ENCODE assay signal across 15 mouse cellular contexts in genomic region chr5:113790453-113791196, GRCm38 (mm10). TPM values are rescaled to one million over a fixed set of nuclear protein-coding genes. Genes with fewer than 3 reads are reported as not detected.
DNase-seq lines count a peak whose midpoint lies in the region; ATAC-seq and TF ChIP-seq lines count a peak whose summit lies in the region.
"Had no signal": no experiment of that assay in that cellular context is flagged by ENCODE, and none has a peak within 500 bp of the region (broad histone marks: within the 10 kb centered on the region; RNA-seq: fewer than 3 reads in every experiment).

No protein-coding gene starts in this region.

- H3K4me2 ChIP-seq in lung, postnatal 0 days (replicated peaks; ENCODE audit: low read depth, low read length) = no peak overlapping the region
- H3K4me2 ChIP-seq in forebrain, embryonic 11.5 days (ENCODE audit: low read depth, low read length, severe bottlenecking) = no peak overlapping the region
- H3K4me2 ChIP-seq: neural tube, embryonic 15.5 days had no signal

- WGBS in bone marrow, adult 2 months = 28% methylated on average over 11 of the region's 11 CpGs
- 31% methylated on average over 11 of the region's 11 CpGs for WGBS in lung, postnatal 0 days
- 86% methylated on average over 11 of the region's 11 CpGs for WGBS in forebrain, embryonic 11.5 days

- no peaks in the 10 kb centered on the region for H3K36me3 ChIP-seq in lung, postnatal 0 days (ENCODE audit: insufficient read depth, low read length)
- H3K36me3 ChIP-seq in forebrain, embryonic 11.5 days (ENCODE audit: control insufficient read depth, insufficient read depth, low read length) = no peaks in the 10 kb centered on the region
- H3K36me3 ChIP-seq: midbrain, embryonic 10.5 days; neural tube, embryonic 15.5 days had no signal

- peak; percentile 50 to 64 for DNase-seq in kidney, postnatal 4 days
- peak; percentile 49 for DNase-seq in lung, postnatal 0 days (ENCODE audit: low spot score)
- DNase-seq in forebrain, embryonic 11.5 days (ENCODE audit: low spot score) = no peak
- DNase-seq in gastrocnemius, adult 8-10 months (ENCODE audit: low spot score in 2 of 2) = no peak
- no peak for DNase-seq in layer of hippocampus, postnatal 36 days
- DNase-seq: cerebellum, adult 8-10 months; gastrocnemius, postnatal 36 days; heart, postnatal 4 days; thymus, postnatal 14 days had no signal

- TF ChIP-seq CTCF in bone marrow, adult 2 months (IDR thresholded peaks at IDR 0.05; ENCODE audit: control insufficient read depth, insufficient read depth, low read length) = no peak
- no peak for TF ChIP-seq CTCF in lung, postnatal 0 days (IDR thresholded peaks at IDR 0.05)

- no peaks in the 10 kb centered on the region for H3K27me3 ChIP-seq in lung, postnatal 0 days (replicated peaks; ENCODE audit: insufficient read depth, low read length)
- H3K27me3 ChIP-seq in forebrain, embryonic 11.5 days (ENCODE audit: control insufficient read depth, insufficient read depth, low read length) = no peaks in the 10 kb centered on the region
- H3K27me3 ChIP-seq: neural tube, embryonic 15.5 days had no signal

- TF ChIP-seq EP300 in lung, postnatal 0 days (IDR thresholded peaks at IDR 0.05) = no peak

- peak; percentile 46 for ATAC-seq in granulocyte monocyte progenitor cell, adult 5-6 weeks (replicated peaks; ENCODE audit: poor library complexity, severe bottlenecking)
- ATAC-seq in lung, postnatal 0 days = peak; percentile 53
- ATAC-seq in forebrain, embryonic 11.5 days (replicated peaks; ENCODE audit: low FRiP score) = no peak
- no peak for ATAC-seq in CD4-positive, CD25-positive, alpha-beta regulatory T cell, adult 4 months

- no peak overlapping the region for H3K4me3 ChIP-seq in bone marrow, adult 2 months (replicated peaks; ENCODE audit: control insufficient read depth, low read depth, low read length)
- no peak overlapping the region for H3K4me3 ChIP-seq in lung, postnatal 0 days (ENCODE audit: low read depth, low read length)
- no peak overlapping the region for H3K4me3 ChIP-seq in forebrain, embryonic 11.5 days (ENCODE audit: low read depth, low read length)
- H3K4me3 ChIP-seq: erythroblast, embryonic 14.5 days; midbrain, embryonic 10.5 days; neural tube, embryonic 15.5 days had no signal

- peaks cover 6% of the 10 kb centered on the region for H3K4me1 ChIP-seq in bone marrow, adult 2 months (ENCODE audit: control insufficient read depth, insufficient read depth, low read length)
- H3K4me1 ChIP-seq in lung, postnatal 0 days (ENCODE audit: insufficient read depth, low read depth, low read length) = peaks cover 3% of the 10 kb centered on the region; the same call in 1 of the 2 replicates
- no peaks in the 10 kb centered on the region for H3K4me1 ChIP-seq in forebrain, embryonic 11.5 days (replicated peaks; ENCODE audit: control insufficient read depth, insufficient read depth, low read length)

- no peaks in the 10 kb centered on the region for H3K9me3 ChIP-seq in lung, postnatal 0 days (ENCODE audit: low read length)
- no peaks in the 10 kb centered on the region for H3K9me3 ChIP-seq in forebrain, embryonic 11.5 days (ENCODE audit: control insufficient read depth, low read length)
- H3K9me3 ChIP-seq: midbrain, embryonic 10.5 days; neural tube, embryonic 15.5 days had no signal

- H3K27ac ChIP-seq in bone marrow, adult 2 months (ENCODE audit: control insufficient read depth, insufficient read depth, low read depth, low read length, poor library complexity) = peak overlapping the region; percentile 4; the same call in 1 of the 2 replicates
- peak overlapping the region; percentile 43; the same call in 1 of the 2 replicates for H3K27ac ChIP-seq in lung, postnatal 0 days (ENCODE audit: low read length)
- H3K27ac ChIP-seq in forebrain, embryonic 11.5 days (ENCODE audit: low read depth, low read length) = no peak overlapping the region
- H3K27ac ChIP-seq: midbrain, embryonic 10.5 days; neural tube, embryonic 15.5 days had no signal

- H3K9ac ChIP-seq in lung, postnatal 0 days (replicated peaks; ENCODE audit: low read depth) = no peak overlapping the region
- H3K9ac ChIP-seq in forebrain, embryonic 11.5 days (ENCODE audit: low read length) = no peak overlapping the region
- H3K9ac ChIP-seq: neural tube, embryonic 15.5 days had no signal

- no peak for TF ChIP-seq POLR2A in bone marrow, adult 2 months (IDR thresholded peaks at IDR 0.05; ENCODE audit: borderline replicate concordance, control insufficient read depth, low read depth, low read length)

RNA-seq across cellular contexts. Expression of gene Tmem119, which starts 9.7 kb away (rescaled TPM):
- polyA plus RNA-seq in bone marrow, adult 2 months (2011; ENCODE audit: insufficient read depth, insufficient read length, low replicate concordance, missing spikeins) = 1.4 and 1.8 TPM in 2 replicates
- total RNA-seq in granulocyte monocyte progenitor cell, adult 5-6 weeks (2014; fragmentation: Nextera tagmentation) = 11.1 and 13.4 TPM in 2 replicates
- total RNA-seq in granulocyte monocyte progenitor cell, adult 5-6 weeks (2017) = 4.2 and 7.8 TPM in 2 replicates
- polyA plus RNA-seq in lung, postnatal 0 days (2015; fragmentation: Nextera tagmentation; extraction: Ambion mirVana) = 107 and 110 TPM in 2 replicates
- polyA plus RNA-seq in forebrain, embryonic 11.5 days (2014; fragmentation: Nextera tagmentation; extraction: Ambion mirVana) = 11.6 and 14.5 TPM in 2 replicates
- 1 to 10 TPM in 1 of 4 experiments, under 1 TPM in 3; 0.36 to 1.1 (median 0.77) TPM for total RNA-seq in gastrocnemius, adult 8-10 months (2022)
- total RNA-seq in layer of hippocampus, postnatal 36 days (2021) = 10 to 100 TPM; 22.0 to 25.7 TPM
- not detected for polyA plus RNA-seq in CD4-positive, CD25-positive, alpha-beta regulatory T cell, adult 4 months (2017; shearing (Covaris generic))

RNA-seq across cellular contexts. Expression of gene Iscu, which starts 18.1 kb away (rescaled TPM):
- polyA plus RNA-seq in bone marrow, adult 2 months (2011; ENCODE audit: insufficient read depth, insufficient read length, low replicate concordance, missing spikeins) = 108 and 116 TPM in 2 replicates
- total RNA-seq in granulocyte monocyte progenitor cell, adult 5-6 weeks (2014; fragmentation: Nextera tagmentation) = 81.9 and 100 TPM in 2 replicates
- total RNA-seq in granulocyte monocyte progenitor cell, adult 5-6 weeks (2017) = 101 and 111 TPM in 2 replicates
- 197 and 225 TPM in 2 replicates for polyA plus RNA-seq in lung, postnatal 0 days (2015; fragmentation: Nextera tagmentation; extraction: Ambion mirVana)
- 99.4 and 105 TPM in 2 replicates for polyA plus RNA-seq in forebrain, embryonic 11.5 days (2014; fragmentation: Nextera tagmentation; extraction: Ambion mirVana)
- total RNA-seq in gastrocnemius, adult 8-10 months (2022) = 100 to 1,000 TPM; 156 to 185 (median 175) TPM
- 100 to 1,000 TPM; 110 to 126 TPM for total RNA-seq in layer of hippocampus, postnatal 36 days (2021)
- polyA plus RNA-seq in CD4-positive, CD25-positive, alpha-beta regulatory T cell, adult 4 months (2017; shearing (Covaris generic)) = 10 to 100 TPM in 1 of 2 experiments, 1 to 10 TPM in 1; 7.1 to 10.8 TPM

RNA-seq across cellular contexts. Expression of gene Sart3, which starts 18.3 kb away (rescaled TPM):
- 42.7 and 57.4 TPM in 2 replicates for polyA plus RNA-seq in bone marrow, adult 2 months (2011; ENCODE audit: insufficient read depth, insufficient read length, low replicate concordance, missing spikeins)
- 29.2 and 29.7 TPM in 2 replicates for total RNA-seq in granulocyte monocyte progenitor cell, adult 5-6 weeks (2014; fragmentation: Nextera tagmentation)
- total RNA-seq in granulocyte monocyte progenitor cell, adult 5-6 weeks (2017) = 31.1 and 38.5 TPM in 2 replicates
- 12.8 and 16.9 TPM in 2 replicates for polyA plus RNA-seq in lung, postnatal 0 days (2015; fragmentation: Nextera tagmentation; extraction: Ambion mirVana)
- 77.5 and 81.8 TPM in 2 replicates for polyA plus RNA-seq in forebrain, embryonic 11.5 days (2014; fragmentation: Nextera tagmentation; extraction: Ambion mirVana)
- 1 to 10 TPM; 6.3 to 6.9 (median 6.7) TPM for total RNA-seq in gastrocnemius, adult 8-10 months (2022)
- total RNA-seq in layer of hippocampus, postnatal 36 days (2021) = 10 to 100 TPM; 51.2 to 56.8 TPM
- polyA plus RNA-seq in CD4-positive, CD25-positive, alpha-beta regulatory T cell, adult 4 months (2017; shearing (Covaris generic)) = 10 to 100 TPM; 13.6 to 15.4 TPM

RNA-seq across cellular contexts. Expression of gene Selplg, which starts 41.8 kb away (rescaled TPM):
- 48.2 and 146 TPM in 2 replicates for polyA plus RNA-seq in bone marrow, adult 2 months (2011; ENCODE audit: insufficient read depth, insufficient read length, low replicate concordance, missing spikeins)
- total RNA-seq in granulocyte monocyte progenitor cell, adult 5-6 weeks (2014; fragmentation: Nextera tagmentation) = 288 and 331 TPM in 2 replicates
- total RNA-seq in granulocyte monocyte progenitor cell, adult 5-6 weeks (2017) = 99.4 and 109 TPM in 2 replicates
- 14.6 and 15.1 TPM in 2 replicates for polyA plus RNA-seq in lung, postnatal 0 days (2015; fragmentation: Nextera tagmentation; extraction: Ambion mirVana)
- 0.67 and 1.4 TPM in 2 replicates for polyA plus RNA-seq in forebrain, embryonic 11.5 days (2014; fragmentation: Nextera tagmentation; extraction: Ambion mirVana)
- 1 to 10 TPM in 1 of 4 experiments, under 1 TPM in 3; 0.41 to 1.5 (median 0.48) TPM for total RNA-seq in gastrocnemius, adult 8-10 months (2022)
- 10 to 100 TPM; 30.2 to 30.3 TPM for total RNA-seq in layer of hippocampus, postnatal 36 days (2021)
- 100 to 1,000 TPM; 473 to 498 TPM for polyA plus RNA-seq in CD4-positive, CD25-positive, alpha-beta regulatory T cell, adult 4 months (2017; shearing (Covaris generic))

RNA-seq across cellular contexts. Expression of gene Ficd, which starts 55.0 kb away (rescaled TPM):
- 1.0 and 3.0 TPM in 2 replicates for polyA plus RNA-seq in bone marrow, adult 2 months (2011; ENCODE audit: insufficient read depth, insufficient read length, low replicate concordance, missing spikeins)
- total RNA-seq in granulocyte monocyte progenitor cell, adult 5-6 weeks (2014; fragmentation: Nextera tagmentation) = 1.6 and 3.7 TPM in 2 replicates
- total RNA-seq in granulocyte monocyte progenitor cell, adult 5-6 weeks (2017) = 0.77 and 1.9 TPM in 2 replicates
- polyA plus RNA-seq in lung, postnatal 0 days (2015; fragmentation: Nextera tagmentation; extraction: Ambion mirVana) = 6.7 and 6.8 TPM in 2 replicates
- 3.4 and 4.6 TPM in 2 replicates for polyA plus RNA-seq in forebrain, embryonic 11.5 days (2014; fragmentation: Nextera tagmentation; extraction: Ambion mirVana)
- 1 to 10 TPM; 9.6 to 9.8 (median 9.7) TPM for total RNA-seq in gastrocnemius, adult 8-10 months (2022)
- total RNA-seq in layer of hippocampus, postnatal 36 days (2021) = 10 to 100 TPM; 11.8 to 12.6 TPM
- 1 to 10 TPM; 3.9 to 8.6 TPM for polyA plus RNA-seq in CD4-positive, CD25-positive, alpha-beta regulatory T cell, adult 4 months (2017; shearing (Covaris generic))

Comparison
In these comparisons a context has a peak if more than half of its experiments do, and no peak if none do; other contexts are left out.
1. ATAC-seq: peak in granulocyte monocyte progenitor cell, adult 5-6 weeks (single experiment) and lung, postnatal 0 days (single experiment); none in forebrain, embryonic 11.5 days (single experiment) and CD4-positive, CD25-positive, alpha-beta regulatory T cell, adult 4 months (single experiment).
2. DNase-seq: peak in kidney, postnatal 4 days (2 of 2) and lung, postnatal 0 days (single experiment); none in forebrain, embryonic 11.5 days (single experiment), gastrocnemius, adult 8-10 months (0 of 2) and layer of hippocampus, postnatal 36 days (0 of 2).